Mouse (Mus musculus): ENCODE data around the gene Qtrt1. TPM values are rescaled to one million over a fixed set of nuclear protein-coding genes. Genes with fewer than 3 reads are reported as not detected.

Qtrt1 gene
- polyA plus RNA-seq, 1 experiment from 2014 or later, result 54.0 TPM

Other genes with a start within 250 kb of the Qtrt1 start
- 17.6 and 18.8 TPM in 2 replicates for gene Pde4a, start 246.1 kb upstream of the Qtrt1 start, polyA plus RNA-seq (2015; fragmentation: Nextera tagmentation; extraction: Ambion mirVana)
- 61.8 and 64.7 TPM in 2 replicates for gene Keap1, start 172.5 kb upstream of the Qtrt1 start, polyA plus RNA-seq (2015; fragmentation: Nextera tagmentation; extraction: Ambion mirVana)
- 2.8 and 3.4 TPM in 2 replicates for gene S1pr5, start 163.4 kb upstream of the Qtrt1 start, polyA plus RNA-seq (2015; fragmentation: Nextera tagmentation; extraction: Ambion mirVana)
- gene Atg4d, start 146.5 kb upstream of the Qtrt1 start, polyA plus RNA-seq (2015; fragmentation: Nextera tagmentation; extraction: Ambion mirVana), result 51.1 and 51.8 TPM in 2 replicates
- gene Kri1, start 123.9 kb upstream of the Qtrt1 start, polyA plus RNA-seq (2015; fragmentation: Nextera tagmentation; extraction: Ambion mirVana), result 16.3 and 17.1 TPM in 2 replicates
- 89.2 and 90.3 TPM in 2 replicates for gene Cdkn2d, start 120.4 kb upstream of the Qtrt1 start, polyA plus RNA-seq (2015; fragmentation: Nextera tagmentation; extraction: Ambion mirVana)
- 0.62 and 0.71 TPM in 2 replicates for gene Ap1m2, start 99.5 kb upstream of the Qtrt1 start, polyA plus RNA-seq (2015; fragmentation: Nextera tagmentation; extraction: Ambion mirVana)
- gene Slc44a2, start 91.1 kb upstream of the Qtrt1 start, polyA plus RNA-seq (2015; fragmentation: Nextera tagmentation; extraction: Ambion mirVana), result 68.1 and 73.8 TPM in 2 replicates
- 253 and 276 TPM in 2 replicates for gene Ilf3, start 44.0 kb upstream of the Qtrt1 start, polyA plus RNA-seq (2015; fragmentation: Nextera tagmentation; extraction: Ambion mirVana)
- gene Dnm2, start 13.1 kb downstream of the Qtrt1 start, polyA plus RNA-seq (2015; fragmentation: Nextera tagmentation; extraction: Ambion mirVana), result 64.9 and 72.1 TPM in 2 replicates
- 57.0 and 61.8 TPM in 2 replicates for gene Tmed1, start 98.4 kb downstream of the Qtrt1 start, polyA plus RNA-seq (2015; fragmentation: Nextera tagmentation; extraction: Ambion mirVana)
- gene AB124611, start 114.3 kb downstream of the Qtrt1 start, polyA plus RNA-seq (2015; fragmentation: Nextera tagmentation; extraction: Ambion mirVana), result 3.4 and 3.8 TPM in 2 replicates
- gene Carm1, start 135.1 kb downstream of the Qtrt1 start, polyA plus RNA-seq (2015; fragmentation: Nextera tagmentation; extraction: Ambion mirVana), result 29.4 and 29.9 TPM in 2 replicates
- gene Timm29, start 180.9 kb downstream of the Qtrt1 start, polyA plus RNA-seq (2015; fragmentation: Nextera tagmentation; extraction: Ambion mirVana), result 53.5 and 55.0 TPM in 2 replicates
- 25.7 and 27.7 TPM in 2 replicates for gene Yipf2, start 181.0 kb downstream of the Qtrt1 start, polyA plus RNA-seq (2015; fragmentation: Nextera tagmentation; extraction: Ambion mirVana)
- 156 and 158 TPM in 2 replicates for gene Smarca4, start 204.3 kb downstream of the Qtrt1 start, polyA plus RNA-seq (2015; fragmentation: Nextera tagmentation; extraction: Ambion mirVana)